Mouse (Mus musculus) forebrain, embryonic 15.5 days (tissue): ENCODE measurements around the gene Slc38a4. TPM values are rescaled to one million over a fixed set of nuclear protein-coding genes. Genes with fewer than 3 reads are reported as not detected.

Experiments
- ATAC-seq: fragments of 200-750 bp; cut with Nextera tagmentation; replicated peaks from 2 replicates; pipeline ENCODE4 v1.8.0; 2017; ENCODE audit warnings: mild to moderate bottlenecking, moderate TSS enrichment, moderate library complexity
- H3K27ac ChIP-seq: fragments of 300-500 bp; sonication (generic); replicated peaks from 2 replicates; pipeline ENCODE4 v1.5.1; 2015; ENCODE audit warnings: mild to moderate bottlenecking, inconsistent platforms
- H3K27me3 ChIP-seq: fragments of 300-500 bp; sonication (generic); 2 replicates; pipeline ENCODE4 v1.6.1; 2015; ENCODE audit warnings: inconsistent platforms
- H3K36me3 ChIP-seq: fragments of 300-500 bp; sonication (generic); 2 replicates; pipeline ENCODE4 v1.6.1; 2015; ENCODE audit warnings: mild to moderate bottlenecking, inconsistent platforms
- H3K4me1 ChIP-seq: fragments of 300-500 bp; sonication (generic); 2 replicates; pipeline ENCODE4 v1.6.1; 2015; ENCODE audit warnings: inconsistent platforms
- H3K4me2 ChIP-seq: fragments of 300-500 bp; sonication (generic); replicated peaks from 2 replicates; pipeline ENCODE4 v1.6.1; 2015; ENCODE audit warnings: mild to moderate bottlenecking, inconsistent platforms
- H3K4me3 ChIP-seq: fragments of 300-500 bp; sonication (generic); 2 replicates; pipeline ENCODE4 v1.5.1; 2015; ENCODE audit warnings: mild to moderate bottlenecking, inconsistent platforms
- H3K9ac ChIP-seq: fragments of 300-500 bp; sonication (generic); replicated peaks from 2 replicates; pipeline ENCODE4 v1.6.1; 2015; ENCODE audit warnings: mild to moderate bottlenecking, inconsistent platforms
- H3K9me3 ChIP-seq: fragments of 300-500 bp; sonication (generic); 2 replicates; pipeline ENCODE4 v1.6.1; 2016; ENCODE audit warnings: inconsistent platforms
- WGBS: fragments of 180-500 bp; shearing (Covaris S2); methylation state at CpG from one replicate; pipeline ENCODE4 v1.1.7; 2015; ENCODE audit warnings: mixed read lengths; 5-methylcytosine and 5-hydroxymethylcytosine counted together
- polyA plus RNA-seq: library from polyadenylated mRNA; unstranded; fragments of >200 nt; fragmentation: Nextera tagmentation; extraction: Ambion mirVana; gene quantifications from 2 replicates; pipeline ENCODE4 v1.2.1, GENCODE M21; 2015

The Slc38a4 gene
- polyA plus RNA-seq, 1 experiment from 2014 or later = 2.4 TPM

DNA sequence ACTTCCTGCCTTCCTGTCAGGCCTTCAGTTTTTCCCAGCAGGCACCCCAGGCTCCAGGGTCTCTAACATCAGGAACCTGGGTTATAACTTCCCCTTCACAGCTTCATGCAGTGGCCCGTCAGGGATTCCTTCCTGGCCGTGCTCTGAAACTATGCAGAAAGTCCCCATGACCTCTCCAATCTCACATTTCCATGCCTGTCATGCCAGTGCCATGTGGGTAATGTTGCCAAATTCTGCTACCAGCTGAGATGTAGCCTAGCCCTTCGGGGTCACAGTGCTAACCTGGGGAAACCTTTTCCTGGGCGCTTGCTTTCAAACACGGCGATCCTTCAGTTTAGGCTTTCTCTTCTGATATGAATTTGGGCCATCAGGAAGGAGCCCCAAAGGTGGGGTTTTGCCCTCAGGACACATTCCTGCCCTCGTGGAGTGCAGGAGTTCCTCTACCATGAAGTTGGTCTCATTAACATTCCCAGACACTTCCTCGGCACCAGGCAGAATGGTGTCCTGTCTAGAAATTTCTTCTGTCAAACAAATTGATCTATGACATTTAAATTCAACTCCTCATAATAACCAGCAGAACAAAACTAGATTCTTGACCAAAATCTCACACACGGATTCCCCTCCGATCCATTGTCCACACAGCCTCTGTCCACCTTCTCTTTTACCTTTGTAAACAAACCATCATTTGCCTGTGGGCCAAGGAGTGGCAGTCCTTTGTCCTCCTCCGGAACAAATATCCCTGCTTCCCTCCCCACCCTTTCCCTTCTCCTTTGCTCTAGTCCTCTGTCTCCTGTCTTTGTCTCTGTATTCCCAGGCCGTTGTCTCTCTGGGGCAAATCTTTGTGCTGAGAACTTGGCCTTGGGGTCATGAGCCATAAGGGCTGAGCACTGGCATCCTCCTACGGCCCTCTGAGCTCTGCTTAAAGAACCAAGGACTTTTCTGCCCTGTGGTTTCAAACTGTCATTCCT, 17.4 kb upstream of the Slc38a4 start:
- no peak for ATAC-seq
- H3K27me3 ChIP-seq = no peaks in the 10 kb centered on the region
- no peaks in the 10 kb centered on the region for H3K9me3 ChIP-seq
- H3K4me3 ChIP-seq = no peak overlapping the region
- H3K27ac ChIP-seq = no peak overlapping the region
- no peaks in the 10 kb centered on the region for H3K36me3 ChIP-seq
- H3K4me1 ChIP-seq = no peaks in the 10 kb centered on the region
- H3K9ac ChIP-seq = no peak overlapping the region
- WGBS = 76% methylated on average over 13 of the region's 13 CpGs
- H3K4me2 ChIP-seq = no peak overlapping the region

DNA sequence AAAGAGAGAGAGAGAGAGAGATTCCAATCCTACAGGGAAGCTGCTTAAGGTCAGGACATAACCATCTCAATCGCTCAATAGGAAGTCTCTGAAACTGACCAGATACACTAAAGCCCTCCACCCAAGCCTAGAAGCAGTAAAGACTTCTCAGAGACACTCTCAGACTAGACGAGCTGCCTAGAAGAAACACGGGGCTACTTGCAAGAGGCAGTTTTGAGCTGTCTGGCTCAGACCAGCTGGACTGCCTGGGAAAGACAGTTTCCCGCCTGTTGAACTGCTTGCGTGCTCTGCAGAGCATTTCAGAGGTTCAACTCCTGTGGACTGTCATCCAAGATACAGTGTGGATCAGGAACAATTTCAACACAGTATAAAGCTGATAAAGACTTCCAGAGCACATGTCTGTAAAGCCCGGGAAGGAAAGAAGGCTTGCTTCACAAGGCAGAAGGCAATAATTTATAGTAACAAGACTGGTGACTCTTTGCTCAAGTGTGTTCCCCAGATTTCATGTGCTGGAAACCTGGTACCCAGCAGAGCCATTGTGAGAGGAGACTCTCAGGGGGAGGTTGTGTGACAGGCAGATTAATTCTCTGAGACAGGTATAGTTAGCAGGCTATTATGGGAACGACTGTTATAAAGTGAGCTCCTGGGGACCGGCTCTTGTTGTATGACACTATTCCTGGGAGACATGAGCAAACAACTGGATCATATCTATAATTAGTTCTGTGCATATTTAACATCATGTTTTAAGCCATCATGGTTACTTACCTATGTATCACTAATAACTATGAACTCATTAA, 11.8 kb upstream of the Slc38a4 start:
- Histone ChIP-seq H3K4me1 (no peaks in the 10 kb centered on the region), H3K4me3 (no peak overlapping the region), H3K27me3 (no peaks in the 10 kb centered on the region), H3K9ac (no peak overlapping the region), H3K36me3 (no peaks in the 10 kb centered on the region), H3K4me2 (no peak overlapping the region), H3K9me3 (no peaks in the 10 kb centered on the region), H3K27ac (no peak overlapping the region)
- WGBS = 73% methylated on average over 8 of the region's 8 CpGs
- ATAC-seq = no peak

DNA sequence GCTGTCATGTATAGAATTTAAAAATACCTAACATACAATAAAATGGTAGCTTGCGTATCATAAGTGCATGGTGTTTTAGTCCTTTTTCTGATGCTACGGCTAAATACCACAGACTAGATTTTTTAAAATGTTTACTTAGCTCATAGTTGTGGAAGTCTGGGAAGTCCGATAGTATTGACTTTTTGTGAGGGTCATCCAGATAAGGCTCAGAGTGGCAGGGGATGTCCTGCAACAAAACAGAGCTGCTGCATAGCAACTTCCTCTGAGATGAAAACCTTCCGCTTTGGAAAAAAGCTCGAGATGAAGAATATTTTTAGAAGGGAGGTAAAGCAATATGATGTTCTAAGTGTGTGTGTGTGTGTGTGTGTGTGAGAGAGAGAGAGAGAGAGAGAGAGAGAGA, 11.2 kb upstream of the Slc38a4 start:
- Histone ChIP-seq H3K4me3 (no peak overlapping the region), H3K4me1 (no peaks in the 10 kb centered on the region), H3K9ac (no peak overlapping the region), H3K36me3 (no peaks in the 10 kb centered on the region), H3K27ac (no peak overlapping the region), H3K27me3 (no peaks in the 10 kb centered on the region), H3K4me2 (no peak overlapping the region), H3K9me3 (no peaks in the 10 kb centered on the region)
- WGBS = 90% methylated on average over 5 of the region's 5 CpGs
- no peak for ATAC-seq

DNA sequence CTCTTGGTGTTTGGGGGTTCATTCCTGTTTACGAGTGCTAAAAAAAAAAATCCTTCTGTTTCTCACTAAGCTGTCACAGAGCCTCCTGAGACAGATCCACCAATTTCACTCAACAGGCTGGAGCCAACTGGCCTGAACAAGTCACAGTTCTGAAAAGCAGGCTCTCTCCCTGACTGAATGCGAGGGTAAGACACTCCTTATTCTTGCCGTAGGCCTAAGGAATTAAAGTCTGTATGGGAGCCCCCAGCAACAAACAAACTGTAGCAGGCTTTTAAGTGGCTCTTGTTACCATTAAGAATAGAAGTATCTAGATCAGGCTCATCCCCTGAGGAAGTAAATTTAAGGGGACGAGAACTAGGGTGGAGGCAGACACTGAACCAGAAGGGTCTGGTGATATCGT, 7.5 kb upstream of the Slc38a4 start:
- 90% methylated on average over 5 of the region's 5 CpGs for WGBS
- Histone ChIP-seq H3K4me1 (no peaks in the 10 kb centered on the region), H3K9ac (no peak overlapping the region), H3K4me3 (no peak overlapping the region), H3K9me3 (no peaks in the 10 kb centered on the region), H3K4me2 (no peak overlapping the region), H3K27me3 (no peaks in the 10 kb centered on the region), H3K27ac (no peak overlapping the region), H3K36me3 (no peaks in the 10 kb centered on the region)
- ATAC-seq = no peak

GRCm38 (mm10) chr15:97060973-97061372, 5.2 kb upstream of the Slc38a4 start:
- Histone ChIP-seq H3K9ac (no peak overlapping the region), H3K27me3 (no peaks in the 10 kb centered on the region), H3K36me3 (no peaks in the 10 kb centered on the region), H3K4me2 (no peak overlapping the region), H3K9me3 (no peaks in the 10 kb centered on the region), H3K4me3 (no peak overlapping the region), H3K4me1 (no peaks in the 10 kb centered on the region), H3K27ac (no peak overlapping the region)
- no peak for ATAC-seq
- 93% methylated on average over 8 of the region's 8 CpGs for WGBS

GRCm38 (mm10) chr15:97060571-97060970, 4.8 kb upstream of the Slc38a4 start:
- H3K27me3 ChIP-seq = no peaks in the 10 kb centered on the region
- H3K27ac ChIP-seq = no peak overlapping the region
- no peaks in the 10 kb centered on the region for H3K4me1 ChIP-seq
- H3K4me3 ChIP-seq = no peak overlapping the region
- 88% methylated on average over 6 of the region's 6 CpGs for WGBS
- no peak overlapping the region for H3K9ac ChIP-seq
- no peak for ATAC-seq
- H3K9me3 ChIP-seq = no peaks in the 10 kb centered on the region
- H3K36me3 ChIP-seq = no peaks in the 10 kb centered on the region
- no peak overlapping the region for H3K4me2 ChIP-seq

DNA sequence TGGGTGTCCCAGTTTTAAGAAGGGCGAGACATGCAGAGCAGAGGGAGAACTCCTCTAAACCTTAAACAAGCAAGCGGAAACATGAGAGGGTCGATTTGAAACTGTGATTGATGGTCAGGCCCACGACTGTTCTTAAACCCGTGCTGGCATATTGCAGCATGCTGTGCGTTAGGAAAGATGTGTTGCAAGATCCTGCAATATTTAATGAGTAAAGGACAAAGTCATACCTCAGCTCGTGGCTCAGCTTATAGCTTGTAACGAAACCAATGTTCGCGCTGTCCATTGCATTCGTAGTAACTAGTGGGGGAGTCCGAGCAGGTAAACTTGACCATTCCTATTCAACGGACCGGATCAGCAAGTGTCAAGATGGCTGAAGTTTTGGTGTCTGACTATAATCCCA, 4.3 kb upstream of the Slc38a4 start:
- no peak overlapping the region for H3K9ac ChIP-seq
- 93% methylated on average over 14 of the region's 14 CpGs for WGBS
- H3K36me3 ChIP-seq = no peaks in the 10 kb centered on the region
- H3K4me1 ChIP-seq = no peaks in the 10 kb centered on the region
- H3K4me2 ChIP-seq = no peak overlapping the region
- no peak overlapping the region for H3K27ac ChIP-seq
- H3K9me3 ChIP-seq = no peaks in the 10 kb centered on the region
- H3K4me3 ChIP-seq = no peak overlapping the region
- ATAC-seq = no peak
- no peaks in the 10 kb centered on the region for H3K27me3 ChIP-seq

GRCm38 (mm10) chr15:97059071-97060041, 3.6 kb upstream of the Slc38a4 start:
- WGBS = 93% methylated on average over 24 of the region's 24 CpGs
- peaks cover 6% of the 10 kb centered on the region; the same call in 1 of the 2 replicates for H3K4me1 ChIP-seq
- no peak overlapping the region for H3K4me2 ChIP-seq
- ATAC-seq = no peak
- no peak overlapping the region for H3K4me3 ChIP-seq
- no peak overlapping the region for H3K9ac ChIP-seq
- H3K27ac ChIP-seq = no peak overlapping the region
- no peaks in the 10 kb centered on the region for H3K27me3 ChIP-seq
- no peaks in the 10 kb centered on the region for H3K36me3 ChIP-seq
- no peaks in the 10 kb centered on the region for H3K9me3 ChIP-seq

DNA sequence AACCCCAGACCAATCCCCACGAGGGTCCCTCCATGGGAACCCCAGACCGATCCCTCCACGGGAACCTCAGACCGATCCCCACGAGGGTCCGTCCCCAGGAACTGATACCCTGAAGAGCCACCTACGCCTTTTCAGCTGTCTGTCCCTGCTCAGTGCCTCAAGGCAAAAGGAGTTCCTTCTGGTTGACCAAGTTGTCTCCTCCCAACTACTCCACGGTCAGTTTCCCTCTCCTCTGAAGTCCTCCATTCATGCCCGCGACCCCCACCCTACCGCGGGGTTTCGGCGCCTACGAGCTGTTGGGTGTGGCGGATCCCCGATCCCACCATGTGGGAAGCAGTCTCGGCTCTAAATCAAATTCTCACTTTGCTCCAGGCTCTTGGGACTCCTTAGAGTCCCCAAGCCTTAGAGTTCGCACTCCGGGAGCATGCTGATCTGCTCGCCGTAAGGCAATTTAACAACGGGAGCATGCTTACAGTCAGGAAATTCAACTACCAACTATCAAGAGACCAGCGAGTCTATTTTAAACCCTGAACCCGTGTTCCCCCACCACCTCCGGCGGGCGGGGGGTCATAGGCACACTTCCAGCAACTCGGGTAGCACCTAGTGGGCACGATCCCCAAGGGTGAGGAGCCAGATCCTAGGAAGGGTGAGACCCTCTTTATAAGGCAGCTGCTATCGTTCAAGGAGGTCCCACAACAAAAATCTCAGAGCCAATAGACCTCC, 828 bp downstream of the Slc38a4 start:
- no peaks in the 10 kb centered on the region for H3K27me3 ChIP-seq
- peaks cover 7% of the 10 kb centered on the region; the same call in 1 of the 2 replicates for H3K4me1 ChIP-seq
- ATAC-seq = no peak
- H3K27ac ChIP-seq = no peak overlapping the region
- WGBS = 44% methylated on average over 31 of the region's 31 CpGs
- peak overlapping the region; percentile 45 for H3K4me2 ChIP-seq
- H3K36me3 ChIP-seq = no peaks in the 10 kb centered on the region
- no peaks in the 10 kb centered on the region for H3K9me3 ChIP-seq
- H3K4me3 ChIP-seq = peak overlapping the region; percentile 20
- no peak overlapping the region for H3K9ac ChIP-seq

- no peak for ATAC-seq
Observed at GRCm38 (mm10) chr15:97054131-97054530, 1.6 kb downstream of the Slc38a4 start.

DNA sequence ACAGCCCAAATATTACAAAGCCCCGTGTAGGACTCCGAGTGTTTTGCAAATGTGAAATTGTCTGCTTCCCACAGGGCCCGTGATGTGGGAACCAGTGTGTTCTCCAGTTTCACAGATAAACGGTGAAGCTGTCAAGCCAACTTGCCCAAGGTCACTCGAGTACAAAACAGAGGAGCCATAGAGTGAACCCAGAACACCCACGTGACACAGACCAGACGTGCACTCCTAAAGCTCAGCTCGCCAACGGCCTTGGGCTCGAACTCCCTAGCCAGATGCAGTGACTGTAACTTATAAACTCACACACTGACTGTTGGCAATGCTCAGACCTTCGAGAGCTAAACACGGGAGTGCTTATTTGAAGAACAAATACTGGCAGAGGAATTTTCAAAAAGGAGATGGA, 5.3 kb downstream of the Slc38a4 start:
- no peaks in the 10 kb centered on the region for H3K27me3 ChIP-seq
- 81% methylated on average over 12 of the region's 12 CpGs for whole genome bisulfite sequencing
- H3K4me1 ChIP-seq = peaks cover 7% of the 10 kb centered on the region; the same call in 1 of the 2 replicates

More at GRCm38 (mm10) chr15:97054131-97054530, 1.6 kb downstream of the Slc38a4 start:
- H3K27me3 ChIP-seq = no peaks in the 10 kb centered on the region
- H3K27ac ChIP-seq = no peak overlapping the region
- H3K4me2 ChIP-seq = peak overlapping the region; percentile 45
- no peak overlapping the region for H3K9ac ChIP-seq
- no peaks in the 10 kb centered on the region for H3K9me3 ChIP-seq
- 59% methylated on average over 15 of the region's 15 CpGs for WGBS
- peaks cover 7% of the 10 kb centered on the region; the same call in 1 of the 2 replicates for H3K4me1 ChIP-seq
- no peaks in the 10 kb centered on the region for H3K36me3 ChIP-seq
- H3K4me3 ChIP-seq = peak overlapping the region; percentile 20

More for the DNA sequence above, 5.3 kb downstream of the Slc38a4 start:
- Histone ChIP-seq H3K9me3 (no peaks in the 10 kb centered on the region), H3K27ac (no peak overlapping the region), H3K4me3 (no peak overlapping the region), H3K4me2 (no peak overlapping the region), H3K36me3 (no peaks in the 10 kb centered on the region), H3K9ac (no peak overlapping the region)
- ATAC-seq = no peak
